Mouse (Mus musculus): ENCODE measurements around the gene Ergic1. TPM values are rescaled to one million over a fixed set of nuclear protein-coding genes. Genes with fewer than 3 reads are reported as not detected.

The Ergic1 gene
- total RNA-seq, 2 experiments from 2014 or later = 48.3 to 123 TPM

DNA sequence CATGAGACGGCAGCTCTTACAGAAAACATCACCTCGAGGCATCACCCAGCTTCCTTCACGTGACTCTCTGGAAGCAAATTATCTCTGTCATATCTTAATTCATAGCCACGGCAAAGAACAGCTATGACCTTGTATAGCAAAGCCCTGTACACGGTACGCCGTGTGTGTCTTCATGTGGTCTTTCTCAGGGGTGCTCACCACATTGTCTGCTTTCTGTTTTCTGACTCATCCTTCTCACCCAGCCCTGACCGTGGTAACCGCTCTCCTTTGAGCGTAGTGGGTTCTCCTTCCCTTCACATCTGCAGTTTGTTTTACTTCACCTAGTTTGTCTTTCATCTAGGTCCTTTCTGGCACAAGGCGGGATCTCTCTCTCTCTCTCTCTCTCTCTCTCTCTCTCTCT lies 11.0 kb downstream of the Ergic1 start:
- no peak for ATAC-seq (replicated peaks; ENCODE audit: poor library complexity)

DNA sequence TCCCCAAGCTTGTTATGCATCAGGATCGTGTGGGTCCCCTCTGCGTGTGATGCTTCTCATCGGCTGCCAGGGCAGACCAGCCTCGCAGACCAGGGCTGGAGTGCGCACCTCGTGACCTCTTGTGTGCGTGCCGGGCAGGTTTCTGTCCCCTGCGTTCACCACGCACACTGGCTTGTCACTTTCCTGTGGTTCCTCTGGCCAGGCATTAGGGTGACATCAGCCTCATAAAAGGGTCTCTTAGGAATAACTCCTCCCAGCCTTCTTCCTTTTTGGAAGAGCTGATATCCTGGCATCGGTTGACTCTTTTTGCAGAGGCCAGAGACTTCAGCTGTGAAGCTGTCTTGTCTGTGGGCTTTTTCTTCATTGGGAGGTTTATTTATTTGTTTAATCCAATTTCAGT lies 12.8 kb downstream of the Ergic1 start:
- ATAC-seq (replicated peaks; ENCODE audit: poor library complexity) = no peak

- ATAC-seq (replicated peaks; ENCODE audit: poor library complexity) = no peak
These were observed 13.4 kb downstream of the Ergic1 start for GRCm38 (mm10) chr17:26574701-26575100.

DNA sequence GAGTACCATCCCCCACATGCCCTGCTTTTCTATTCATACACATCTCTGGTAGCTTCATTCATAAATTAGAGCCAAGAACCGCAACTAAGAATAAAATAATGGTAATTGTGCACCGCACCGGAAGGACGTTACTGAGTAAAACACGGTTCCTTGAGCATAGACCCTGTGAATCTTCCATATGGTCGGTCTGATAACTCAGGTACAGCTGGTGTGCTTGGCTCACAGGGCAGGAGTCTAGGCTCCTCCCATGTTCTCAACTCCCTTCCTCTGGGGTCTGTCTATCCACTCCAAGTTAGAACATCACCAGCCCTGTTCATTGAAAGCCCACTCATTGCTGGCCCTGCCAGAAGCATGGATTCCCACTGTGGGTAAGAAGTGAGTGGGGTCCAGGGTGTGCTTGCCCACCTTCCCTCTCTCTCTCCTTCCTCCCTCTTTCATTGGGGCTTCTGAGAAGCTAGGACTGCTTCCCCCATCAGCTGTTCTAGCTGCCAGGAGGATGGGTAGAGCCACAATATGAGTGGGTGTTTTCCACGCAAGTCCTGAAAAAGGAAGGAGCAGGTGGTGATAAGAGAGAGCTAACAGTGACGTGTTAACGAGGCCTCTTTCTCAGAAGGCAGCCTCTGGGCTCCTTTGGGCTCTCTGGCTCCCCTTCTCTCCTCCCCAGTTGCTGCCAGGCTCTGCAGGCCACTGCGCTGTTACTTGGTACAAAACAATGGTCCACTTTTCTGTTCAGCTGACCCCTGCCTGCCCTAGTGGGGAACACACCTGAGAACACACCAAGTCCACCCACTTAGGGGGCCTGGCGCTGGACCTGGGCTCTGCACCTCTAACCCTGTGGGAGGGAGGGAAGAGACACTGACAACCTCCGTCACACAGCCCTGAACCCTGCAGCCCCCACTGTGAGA lies 14.7 kb downstream of the Ergic1 start:
- ATAC-seq (replicated peaks; ENCODE audit: poor library complexity) = no peak

DNA sequence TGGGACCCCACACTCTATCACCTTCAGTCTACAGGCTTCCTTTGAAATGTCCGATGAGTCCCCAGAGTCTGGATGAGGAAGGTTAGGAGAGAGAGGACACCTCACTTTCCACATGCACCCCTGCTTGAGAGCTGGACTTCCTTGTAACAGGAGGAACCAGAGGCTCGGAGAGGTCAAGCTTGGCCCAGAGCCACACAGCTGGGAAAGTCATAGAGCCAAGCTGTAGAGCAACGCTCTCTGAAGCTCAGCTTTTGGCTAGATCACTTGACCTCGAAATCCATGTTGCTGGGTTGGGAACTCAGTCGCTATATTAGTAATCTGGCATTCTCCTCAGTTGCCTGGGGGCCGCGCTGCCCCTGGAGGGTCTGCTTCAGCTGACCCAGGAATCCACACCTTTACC lies 15.5 kb downstream of the Ergic1 start:
- no peak for ATAC-seq (replicated peaks; ENCODE audit: poor library complexity)

- ATAC-seq (replicated peaks; ENCODE audit: poor library complexity) = no peak
These were observed 16.0 kb downstream of the Ergic1 start for GRCm38 (mm10) chr17:26577309-26577708.

DNA sequence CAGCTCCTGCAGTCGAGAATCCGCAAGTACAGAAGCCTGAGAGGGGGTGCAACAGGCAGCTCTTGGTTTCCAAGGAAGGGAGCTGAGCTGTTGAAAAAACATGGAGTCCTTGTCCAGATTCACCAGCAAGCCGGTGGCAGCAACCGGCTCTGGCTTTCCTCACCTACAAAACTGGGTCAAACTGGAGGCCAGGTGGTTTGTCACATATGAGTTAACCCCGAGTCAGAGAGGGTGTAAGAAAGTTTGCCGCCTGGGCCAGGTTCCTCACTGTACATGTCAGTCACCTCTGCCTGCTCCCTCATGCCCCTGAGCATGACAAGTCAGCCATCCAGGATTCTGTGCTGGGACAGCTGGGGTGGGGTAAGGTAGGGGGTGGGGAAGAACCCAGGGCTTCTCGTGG lies 16.9 kb downstream of the Ergic1 start:
- no peak for ATAC-seq (replicated peaks; ENCODE audit: poor library complexity)

DNA sequence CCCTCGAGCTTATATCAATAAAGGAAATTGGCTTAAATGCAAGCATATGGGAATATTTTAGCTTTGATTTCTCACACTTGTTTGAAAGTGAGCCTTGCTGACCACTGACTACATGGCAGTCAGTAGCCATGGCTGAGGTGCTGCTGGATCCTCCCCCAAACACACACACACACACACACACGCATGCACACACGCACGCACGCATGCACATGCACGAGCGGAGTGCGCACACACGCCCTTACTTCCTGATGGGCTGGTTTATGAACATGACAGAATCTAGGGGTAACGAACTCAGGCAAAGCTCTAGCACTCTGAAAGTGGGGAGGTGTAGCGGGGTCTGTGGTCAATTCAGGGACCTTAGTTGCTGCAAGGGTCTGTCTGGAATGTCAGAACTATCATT lies 17.5 kb downstream of the Ergic1 start:
- no peak for ATAC-seq (replicated peaks; ENCODE audit: poor library complexity)

GRCm38 (mm10) chr17:26579396-26579795 lies 18.1 kb downstream of the Ergic1 start:
- ATAC-seq (replicated peaks; ENCODE audit: poor library complexity) = no peak

DNA sequence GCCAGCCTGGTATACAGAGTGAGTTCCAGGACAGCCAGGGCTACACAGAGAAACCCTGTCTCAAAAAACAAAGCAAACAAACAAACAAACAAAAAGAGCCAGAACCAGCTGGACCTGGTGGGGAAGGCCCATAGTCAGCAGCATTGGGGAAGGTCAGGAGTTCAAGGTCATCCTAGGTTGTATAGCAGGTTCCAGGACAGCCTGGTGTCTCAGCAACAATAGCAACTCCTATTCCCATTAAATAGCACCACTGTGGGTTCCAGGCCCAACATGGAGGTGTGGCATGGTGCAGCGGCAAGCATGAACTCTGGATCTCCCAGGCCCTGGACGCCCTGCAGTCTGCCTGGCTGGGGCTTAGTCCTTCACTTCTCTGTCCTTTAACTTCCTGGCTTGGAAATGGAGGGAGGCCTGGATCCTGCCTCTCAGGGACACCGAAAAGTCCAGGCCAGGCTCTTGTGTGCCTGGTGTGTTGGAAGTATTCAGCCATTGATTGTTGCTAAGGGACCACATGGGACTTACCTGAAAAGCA lies 19.6 kb downstream of the Ergic1 start:
- ATAC-seq (replicated peaks; ENCODE audit: poor library complexity) = no peak

DNA sequence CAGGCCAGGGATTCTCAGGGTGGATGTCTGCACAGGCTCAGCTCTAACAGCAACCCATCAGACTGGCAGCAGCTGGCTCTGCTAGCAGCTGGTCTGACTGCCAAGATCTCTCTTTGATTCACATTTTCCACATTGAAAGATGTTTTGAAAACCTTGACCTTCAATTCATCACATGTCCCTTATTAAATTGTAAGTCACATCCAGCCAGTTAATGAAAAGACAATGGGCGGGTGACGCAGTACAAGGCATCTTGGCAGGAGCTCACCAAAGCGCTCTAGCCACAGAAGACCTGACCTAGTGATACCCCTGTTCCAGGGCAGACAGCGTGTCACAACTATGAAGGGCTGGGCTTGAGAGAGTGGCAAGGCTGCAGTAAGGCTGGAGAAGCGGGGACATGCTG lies 21.0 kb downstream of the Ergic1 start:
- ATAC-seq (replicated peaks; ENCODE audit: poor library complexity) = no peak

GRCm38 (mm10) chr17:26583056-26583455 lies 21.8 kb downstream of the Ergic1 start:
- no peak for ATAC-seq (replicated peaks; ENCODE audit: poor library complexity)

- ATAC-seq (replicated peaks; ENCODE audit: poor library complexity) = no peak
These were observed 22.3 kb downstream of the Ergic1 start for GRCm38 (mm10) chr17:26583606-26584005.

- no peak for ATAC-seq (replicated peaks; ENCODE audit: poor library complexity)
These were observed 22.8 kb downstream of the Ergic1 start for GRCm38 (mm10) chr17:26584063-26584462.

DNA sequence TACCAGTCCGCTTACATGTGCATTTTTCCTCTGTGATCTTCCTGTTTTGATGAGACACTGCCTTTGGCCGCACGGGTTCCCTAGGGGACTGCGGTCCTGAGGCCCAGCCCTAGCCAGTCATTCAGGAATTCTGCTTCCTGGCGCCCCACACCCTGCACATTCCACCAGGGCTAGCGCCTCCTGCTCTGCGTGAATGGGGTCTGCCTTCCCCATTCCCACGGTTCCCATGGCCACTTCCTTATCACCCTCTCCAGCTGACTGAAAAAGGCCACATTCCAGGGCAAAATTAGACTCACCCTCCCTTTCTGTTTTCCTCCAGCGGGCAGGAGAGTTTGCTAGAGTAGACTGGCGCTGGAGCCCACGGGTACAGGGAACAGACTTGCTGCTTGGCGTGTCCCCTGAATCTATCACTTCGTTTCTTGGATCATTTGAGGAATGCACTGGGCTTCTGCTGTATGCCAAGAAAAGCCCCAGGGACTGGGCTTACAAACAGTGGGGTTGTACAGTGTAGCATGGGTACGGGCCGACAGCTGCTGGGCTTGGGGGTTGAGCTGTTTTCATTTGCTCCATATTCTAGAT lies 23.4 kb downstream of the Ergic1 start:
- no peak for ATAC-seq (replicated peaks; ENCODE audit: poor library complexity)

DNA sequence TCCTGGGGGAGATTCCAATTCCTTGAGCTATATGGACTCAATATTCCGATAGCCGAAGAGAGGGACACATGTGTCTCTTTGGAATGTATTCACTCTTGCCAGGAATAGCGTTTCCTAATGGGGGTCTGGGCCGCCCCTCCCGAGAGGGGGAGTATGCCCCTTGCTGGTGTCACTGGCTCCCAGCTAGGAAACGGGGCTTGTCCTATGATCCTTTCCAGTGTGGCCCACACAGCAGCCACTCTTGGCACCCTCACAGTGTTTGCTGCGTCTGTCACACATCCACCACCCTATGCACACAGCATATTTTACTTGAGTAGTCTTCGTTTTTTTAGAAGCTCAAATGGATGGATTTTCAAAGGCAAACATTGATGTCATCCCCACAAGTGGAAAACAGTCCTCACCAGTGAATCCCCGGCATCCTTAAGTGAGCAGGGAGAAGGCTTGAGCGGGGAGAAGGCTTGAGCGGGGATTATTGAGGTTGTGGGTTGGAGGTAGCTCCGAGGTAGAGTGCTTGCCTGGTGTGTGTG lies 26.7 kb downstream of the Ergic1 start:
- ATAC-seq (replicated peaks; ENCODE audit: poor library complexity) = no peak

DNA sequence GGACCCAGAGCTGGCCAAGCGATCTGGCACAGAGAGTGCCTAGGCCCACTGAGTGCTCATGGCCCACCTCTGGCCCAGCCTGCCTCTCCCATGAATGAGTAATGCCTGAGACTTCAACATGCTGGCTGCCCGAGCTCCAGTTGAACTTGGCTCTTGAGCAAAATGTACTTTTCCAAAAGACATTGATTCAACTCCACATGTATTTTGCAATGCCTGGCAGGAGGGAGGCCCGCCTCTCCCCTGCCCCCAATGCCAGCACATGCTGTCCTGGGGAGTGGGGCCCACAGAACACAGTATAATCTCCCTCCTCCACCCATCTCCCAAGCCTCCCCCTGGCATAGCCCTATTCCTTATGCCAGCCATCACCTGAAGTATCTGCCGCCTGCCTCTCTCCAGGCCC lies 31.2 kb downstream of the Ergic1 start:
- ATAC-seq (replicated peaks; ENCODE audit: poor library complexity) = no peak

DNA sequence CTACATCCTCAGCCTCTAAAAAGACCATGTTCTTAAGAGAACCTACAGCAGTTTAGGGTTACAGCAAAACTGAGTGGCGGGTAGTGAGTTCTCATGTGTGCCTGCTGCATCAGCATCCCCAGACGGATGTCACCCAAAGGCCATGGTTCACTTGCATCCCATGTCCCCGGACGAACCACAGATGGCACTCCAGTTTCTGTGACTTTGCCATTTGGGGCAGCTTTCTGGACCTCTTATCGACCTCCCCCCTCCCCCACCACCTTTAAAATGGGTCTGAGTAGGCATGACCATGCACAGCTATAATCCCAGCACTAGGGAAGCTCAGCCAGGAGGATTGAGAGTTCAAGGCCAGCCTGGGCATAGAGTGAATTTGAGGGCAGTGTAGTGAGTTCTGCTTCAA lies 31.9 kb downstream of the Ergic1 start:
- ATAC-seq (replicated peaks; ENCODE audit: poor library complexity) = no peak

DNA sequence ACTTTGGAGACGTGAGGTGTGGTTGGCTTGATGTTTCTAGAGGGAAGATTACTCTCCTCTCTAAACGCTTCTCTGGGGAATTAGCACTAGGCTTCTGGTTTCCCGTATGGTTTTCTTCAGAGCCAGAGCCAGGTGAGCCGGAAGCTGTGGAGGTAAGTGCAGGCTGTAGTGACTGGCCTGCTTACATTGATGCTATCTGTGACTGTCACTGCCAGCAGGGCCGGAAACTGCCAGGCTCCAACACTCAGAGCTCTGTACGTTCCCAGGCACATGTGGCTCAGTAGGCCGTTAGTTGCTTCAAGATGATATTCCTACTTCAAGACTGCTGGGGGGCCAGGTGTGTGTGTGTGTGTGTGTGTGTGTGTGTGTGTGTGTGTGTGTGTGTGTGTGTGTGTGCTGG lies 32.9 kb downstream of the Ergic1 start:
- no peak for ATAC-seq (replicated peaks; ENCODE audit: poor library complexity)

GRCm38 (mm10) chr17:26594958-26595357 lies 33.7 kb downstream of the Ergic1 start:
- 0 out of 2 replicates have a peak, but pooled peaks have one; percentile 26 for ATAC-seq (replicated peaks; ENCODE audit: poor library complexity)

DNA sequence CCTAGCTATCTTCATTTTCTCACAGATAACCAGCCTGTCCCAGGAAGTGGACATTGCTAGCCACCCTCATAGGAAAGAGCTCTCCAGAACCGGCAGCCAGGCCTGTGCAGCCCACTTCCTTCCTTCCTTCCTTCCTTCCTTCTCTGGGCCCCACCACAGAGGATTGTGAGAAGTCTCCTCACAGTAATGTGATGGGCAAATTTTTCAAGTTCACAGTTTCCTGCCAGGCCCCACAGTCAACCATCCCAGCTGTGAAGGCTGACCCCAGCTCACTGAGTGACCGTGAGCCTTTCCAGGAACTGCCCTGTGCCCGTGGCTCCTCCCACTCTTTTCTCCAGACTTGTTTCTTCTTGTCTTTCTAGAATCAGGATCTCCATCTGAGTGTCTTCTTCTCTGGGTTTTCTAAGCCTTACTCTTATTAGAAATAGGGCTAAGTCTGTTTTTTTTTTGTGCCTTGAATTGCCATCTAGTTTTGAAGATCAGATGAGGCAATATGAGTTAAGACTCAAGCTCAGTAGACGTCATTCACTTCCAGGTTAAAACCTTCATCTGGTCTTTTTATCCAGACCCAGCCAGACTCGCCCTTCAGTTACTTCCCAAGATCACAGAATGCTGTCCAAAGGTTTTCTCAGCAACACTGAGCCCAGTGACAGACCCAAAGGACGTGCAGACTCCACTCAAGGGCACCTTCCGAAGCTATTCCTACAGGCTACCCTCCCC lies 34.3 kb downstream of the Ergic1 start:
- ATAC-seq (replicated peaks; ENCODE audit: poor library complexity) = peak; percentile 29

Data from megakaryocyte progenitor cell, adult 5-6 weeks (primary cell).